Mouse (Mus musculus) brain, adult 10 weeks (tissue): ENCODE results near the gene Hist1h2bp. TPM values are rescaled to one million over a fixed set of nuclear protein-coding genes. Genes with fewer than 3 reads are reported as not detected.

Experiments
- polyA plus RNA-seq: library from polyadenylated mRNA; stranded (reverse); fragments of 350-450 nt; fragmentation: Illumina TruSeq; extraction: RNeasy Lipid Tissue Mini Kit (QIAGEN cat#74804); gene quantifications from one replicate; pipeline ENCODE4 v1.2.3, GENCODE M21; 2015; ENCODE audit warnings: low read depth, low replicate concordance

Gene Hist1h2bp
- not detected for polyA plus RNA-seq

GRCm38 (mm10) chr13:21786899-21787629 is at the start of gene Hist1h2bp, which contains the start of gene Hist1h2an:
Hist1h2bp (plus strand) TSS chr13:21787461.
Hist1h2an (minus strand) TSS chr13:21787218.

GRCm38 (mm10) chr13:21750159-21751017 is 36.9 kb upstream of the Hist1h2bp start, which contains the start of gene Hist1h4k:
Hist1h4k (minus strand) TSS chr13:21750505.

GRCm38 (mm10) chr13:21753524-21754285 is 33.6 kb upstream of the Hist1h2bp start, which contains the start of the genes Hist1h2ak and Hist1h2bn:
Hist1h2ak (minus strand) TSS chr13:21753827.
Hist1h2bn (plus strand) TSS chr13:21754123.

GRCm38 (mm10) chr13:21779767-21780731 is 7.2 kb upstream of the Hist1h2bp start, which contains the start of gene Hist1h1b:
Hist1h1b (minus strand) TSS chr13:21780625.

GRCm38 (mm10) chr13:21783255-21783617 is 4.0 kb upstream of the Hist1h2bp start, which contains the start of gene Hist1h3i:
Hist1h3i (minus strand) TSS chr13:21783370.

GRCm38 (mm10) chr13:21810073-21810472 is 22.8 kb downstream of the Hist1h2bp start, which contains the start of the genes Hist1h2bq and Hist1h2ao:
Hist1h2bq (minus strand) TSS chr13:21810197.
Hist1h2ao (plus strand) TSS chr13:21810465.

GRCm38 (mm10) chr13:21811539-21811938 is 24.3 kb downstream of the Hist1h2bp start, which contains the start of gene Hist1h4m:
Hist1h4m (plus strand) TSS chr13:21811746.

GRCm38 (mm10) chr13:21831418-21832394 is 44.4 kb downstream of the Hist1h2bp start, which contains the start of gene Hist1h4n:
Hist1h4n (minus strand) TSS chr13:21832196.

GRCm38 (mm10) chr13:21833461-21833860 is 46.2 kb downstream of the Hist1h2bp start, which contains the start of the genes Hist1h2ap and Hist1h2br:
Hist1h2ap (minus strand) TSS chr13:21833507.
Hist1h2br (plus strand) TSS chr13:21833743.

Other genes with a start within 250 kb of the Hist1h2bp start
- gene Olfr1366, start 244.7 kb upstream of the Hist1h2bp start, polyA plus RNA-seq = not detected
- gene Olfr1535, start 227.6 kb upstream of the Hist1h2bp start, polyA plus RNA-seq = not detected
- not detected for gene Olfr1364, start 205.7 kb upstream of the Hist1h2bp start, polyA plus RNA-seq
- gene Olfr1362, start 173.4 kb upstream of the Hist1h2bp start, polyA plus RNA-seq = not detected
- not detected for gene Olfr11, start 144.9 kb upstream of the Hist1h2bp start, polyA plus RNA-seq
- gene Olfr1361, start 124.1 kb upstream of the Hist1h2bp start, polyA plus RNA-seq = not detected
- not detected for gene Olfr1360, start 110.1 kb upstream of the Hist1h2bp start, polyA plus RNA-seq
- not detected for gene Olfr1359, start 89.3 kb upstream of the Hist1h2bp start, polyA plus RNA-seq
- gene Hist1h2bl, start 71.3 kb upstream of the Hist1h2bp start, polyA plus RNA-seq = not detected
- not detected for gene Hist1h2ai, start 71.0 kb upstream of the Hist1h2bp start, polyA plus RNA-seq
- gene Hist1h3h, start 69.8 kb upstream of the Hist1h2bp start, polyA plus RNA-seq = not detected
- not detected for gene Hist1h2bm, start 65.4 kb upstream of the Hist1h2bp start, polyA plus RNA-seq
- gene Hist1h4j, start 52.4 kb upstream of the Hist1h2bp start, polyA plus RNA-seq = 1.7 TPM
- 4.7 TPM for gene Hist1h4k, start 37.0 kb upstream of the Hist1h2bp start, polyA plus RNA-seq
- not detected for gene Hist1h2ak, start 33.6 kb upstream of the Hist1h2bp start, polyA plus RNA-seq
- not detected for gene Hist1h2bn, start 33.3 kb upstream of the Hist1h2bp start, polyA plus RNA-seq
- not detected for gene Hist1h1b, start 6.8 kb upstream of the Hist1h2bp start, polyA plus RNA-seq
- not detected for gene Hist1h3i, start 4.1 kb upstream of the Hist1h2bp start, polyA plus RNA-seq
- not detected for gene Hist1h2an, start 243 bp upstream of the Hist1h2bp start, polyA plus RNA-seq
- not detected for gene Hist1h2bq, start 22.7 kb downstream of the Hist1h2bp start, polyA plus RNA-seq
- not detected for gene Hist1h2ao, start 23.0 kb downstream of the Hist1h2bp start, polyA plus RNA-seq
- 3.7 TPM for gene Hist1h4m, start 24.3 kb downstream of the Hist1h2bp start, polyA plus RNA-seq
- not detected for gene Hist1h4n, start 44.7 kb downstream of the Hist1h2bp start, polyA plus RNA-seq
- not detected for gene Hist1h2ap, start 46.0 kb downstream of the Hist1h2bp start, polyA plus RNA-seq
- 0.58 TPM for gene Hist1h2br, start 46.3 kb downstream of the Hist1h2bp start, polyA plus RNA-seq
- gene Zfp184, start 157.6 kb downstream of the Hist1h2bp start, polyA plus RNA-seq = 5.2 TPM
- gene Pom121l2, start 193.7 kb downstream of the Hist1h2bp start, polyA plus RNA-seq = not detected
- 1.8 TPM for gene Prss16, start 222.3 kb downstream of the Hist1h2bp start, polyA plus RNA-seq
- not detected for gene Hist1h2ah, start 248.1 kb downstream of the Hist1h2bp start, polyA plus RNA-seq
- gene Hist1h2bk, start 248.4 kb downstream of the Hist1h2bp start, polyA plus RNA-seq = not detected